In the genomic region with DNA sequence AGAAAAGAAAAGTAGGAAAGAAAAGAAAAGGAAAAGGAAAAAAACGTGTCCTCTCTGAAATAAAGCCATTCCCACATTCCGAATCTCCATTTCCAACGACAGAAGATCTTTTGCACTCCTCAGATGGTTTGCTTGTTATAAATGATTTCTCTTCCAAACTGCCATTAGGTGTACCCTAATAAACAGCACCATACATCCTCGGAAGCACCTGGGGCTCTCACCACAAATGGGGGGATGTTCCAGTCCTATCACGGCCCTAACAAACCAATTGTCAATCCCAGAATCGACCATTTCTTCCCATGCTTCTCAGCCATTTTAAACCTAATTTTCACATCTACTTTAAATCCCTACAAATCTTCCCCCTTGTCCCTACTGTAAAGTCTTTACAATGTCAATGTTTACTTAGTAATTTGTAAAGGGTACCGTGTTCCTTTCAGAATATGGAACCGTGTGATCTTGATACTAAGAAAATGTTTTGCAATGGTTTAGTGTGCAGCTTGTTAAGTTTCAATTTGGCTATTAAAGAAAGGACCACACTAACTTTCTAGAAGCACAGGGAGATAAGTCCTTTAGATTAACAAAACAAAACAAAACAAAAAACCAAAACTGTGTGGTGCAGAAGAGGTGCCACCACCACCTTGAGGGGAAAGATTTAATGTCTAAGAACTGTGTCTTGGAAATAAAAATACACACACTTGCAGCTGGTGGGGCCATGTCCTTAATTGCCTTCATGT, we compare ENCODE assay signal across 8 mouse cellular contexts.
DNase-seq lines count a peak whose midpoint lies in the region; ATAC-seq and TF ChIP-seq lines count a peak whose summit lies in the region.

No protein-coding gene starts in this region.

- no peak for TF ChIP-seq POLR2A in heart, adult 2 months (IDR thresholded peaks at IDR 0.05; ENCODE audit: insufficient read depth, low read depth, low read length)

- no peak for DNase-seq in heart, adult 2 months
- DNase-seq in heart, adult 11 months: no peak
- peak; percentile 63 for DNase-seq in forebrain, postnatal 0 days
- no peak for DNase-seq in layer of hippocampus, adult 9-11 months
- DNase-seq in cerebellum, adult 11-12 months: no peak
- DNase-seq in right cerebral cortex, postnatal 10 days (ENCODE audit: low spot score in 2 of 2): no peak

- WGBS in heart, adult 2 months: 22% methylated on average over 8 of the region's 8 CpGs
- WGBS in forebrain, postnatal 0 days: 6% methylated on average over 8 of the region's 8 CpGs
- 12% methylated on average over 8 of the region's 8 CpGs for WGBS in macrophage (ENCODE audit: missing documents)

- ATAC-seq in forebrain, postnatal 0 days: no peak

- H3K9me3 ChIP-seq in forebrain, postnatal 0 days (ENCODE audit: low read length): no peaks in the 10 kb centered on the region

- intact Hi-C loops in heart, adult 2 months (cut with DNase I): loop anchor here (1.0 kb wide), 1 partner anchor 9 kb away; no protein-coding TSS in a partner anchor

- H3K4me3 ChIP-seq in heart, adult 2 months: peak overlapping the region; percentile 55; the same call in 1 of the 2 replicates
- no peak overlapping the region for H3K4me3 ChIP-seq in C2C12 (ENCODE audit: insufficient read depth, poor library complexity, severe bottlenecking)
- H3K4me3 ChIP-seq in forebrain, postnatal 0 days (ENCODE audit: low read depth, low read length): 0 out of 2 replicates have a peak overlapping the region, but pooled peaks have one; percentile 34
- peak overlapping the region; percentile 15; the same call in 1 of the 2 replicates for H3K4me3 ChIP-seq in macrophage (ENCODE audit: inconsistent target)

- peak overlapping the region; percentile 56 for H3K4me2 ChIP-seq in forebrain, postnatal 0 days (ENCODE audit: low read depth)

- H3K36me3 ChIP-seq in heart, adult 2 months (ENCODE audit: control insufficient read depth, insufficient read depth, low read length): peaks cover 5% of the 10 kb centered on the region; the same call in 1 of the 2 replicates
- H3K36me3 ChIP-seq in C2C12 (ENCODE audit: control insufficient read depth, insufficient read depth) (no peaks in the 10 kb centered on the region), macrophage (ENCODE audit: inconsistent target) (no peaks in the 10 kb centered on the region)
- H3K36me3 ChIP-seq in forebrain, postnatal 0 days (ENCODE audit: insufficient read depth): no peaks in the 10 kb centered on the region

- H3K79me3 ChIP-seq in C2C12 (ENCODE audit: low read depth): no peaks in the 10 kb centered on the region

- H3ac ChIP-seq in C2C12 (ENCODE audit: control insufficient read depth, insufficient read length, low read depth): peak overlapping the region; percentile 40

- no peaks in the 10 kb centered on the region for H3K79me2 ChIP-seq in heart, adult 2 months (replicated peaks; ENCODE audit: control insufficient read depth, insufficient read depth, low read length)
- H3K79me2 ChIP-seq in C2C12 (ENCODE audit: control insufficient read depth, insufficient read depth) (no peaks in the 10 kb centered on the region), macrophage (ENCODE audit: inconsistent target) (peaks cover 2% of the 10 kb centered on the region; the same call in 1 of the 2 replicates)

- H3K27me3 ChIP-seq in heart, adult 2 months (ENCODE audit: control insufficient read depth, insufficient read depth, low read length): no peaks in the 10 kb centered on the region
- no peaks in the 10 kb centered on the region for H3K27me3 ChIP-seq in C2C12 (ENCODE audit: control insufficient read depth, insufficient read depth, insufficient read length)
- no peaks in the 10 kb centered on the region for H3K27me3 ChIP-seq in forebrain, postnatal 0 days (ENCODE audit: insufficient read depth, low read length)

- H3K9ac ChIP-seq in heart, adult 2 months (ENCODE audit: low read depth, low read length): peak overlapping the region; percentile 59; the same call in 1 of the 2 replicates
- H3K9ac ChIP-seq in forebrain, postnatal 0 days: peak overlapping the region; percentile 58

- TF ChIP-seq EP300 in heart, adult 2 months (IDR thresholded peaks at IDR 0.05; ENCODE audit: insufficient read depth, low read depth, low read length): no peak

- H3K27ac ChIP-seq in heart, adult 2 months: peak overlapping the region; percentile 92
- H3K27ac ChIP-seq in forebrain, postnatal 0 days (ENCODE audit: low read depth, low read length): peak overlapping the region; percentile 93
- H3K27ac ChIP-seq in macrophage: peak overlapping the region; percentile 89

- H3K4me1 ChIP-seq in heart, adult 2 months (ENCODE audit: control insufficient read depth, insufficient read depth, low read length): peaks cover 4% of the 10 kb centered on the region; the same call in 1 of the 2 replicates
- H3K4me1 ChIP-seq in forebrain, postnatal 0 days (ENCODE audit: insufficient read depth): peaks cover 8% of the 10 kb centered on the region

- TF ChIP-seq CTCF in heart, adult 2 months (IDR thresholded peaks at IDR 0.05): no peak
- no peak for TF ChIP-seq CTCF in C2C12 (IDR thresholded peaks at IDR 0.05; ENCODE audit: control insufficient read depth, insufficient read depth, insufficient read length)
- TF ChIP-seq CTCF in forebrain, postnatal 0 days (IDR thresholded peaks at IDR 0.05; ENCODE audit: low read depth): no peak

TF ChIP-seq in C2C12, 6 proteins besides CTCF, POLR2A, EP300 and RAD21:
- no peak for TF ChIP-seq MYOG (IDR thresholded peaks at IDR 0.05; ENCODE audit: control insufficient read depth, extremely low read depth, insufficient read length)
- no peak for TF ChIP-seq CEBPB (IDR thresholded peaks at IDR 0.05; ENCODE audit: low read depth)
- no peak for TF ChIP-seq USF1 (IDR thresholded peaks at IDR 0.05; ENCODE audit: low read depth)
